Mouse (Mus musculus) heart, postnatal 0 days (tissue): ENCODE measurements at regions not wholly inside any gene's neighbourhood (a gene's known extent, or its start where the extent isn't known, plus 50 kb on each side); places are given as distances from the start of the nearest gene placed in this dataset.
A peak's percentile ranks its signal among the peaks of the same experiment; 100 is the strongest.

Source experiments
- CTCF ChIP-seq: IDR thresholded peaks from 2 replicates; pipeline ENCODE4 v1.5.1; 2016; ENCODE audit warnings: antibody characterized with exemption, control low read depth, low read depth
- EP300 ChIP-seq: IDR thresholded peaks from 2 replicates; pipeline ENCODE4 v1.6.1; 2016; ENCODE audit warnings: antibody characterized with exemption, low read depth

GRCm38 (mm10) chr2:30716580-30717565 lies 86.6 kb downstream of the 1700001O22Rik start:
- TF ChIP-seq CTCF (peak; percentile 16; the same call in 1 of the 2 replicates), EP300 (peak; percentile 91)
